Mouse (Mus musculus) liver, postnatal 0 days (tissue): Measurements from ENCODE around the gene Fscn2.

Source experiments
- CTCF ChIP-seq: sonication (generic); IDR thresholded peaks from 2 replicates; pipeline ENCODE4 v1.5.1; 2016; ENCODE audit warnings: antibody characterized with exemption, low read depth
- EP300 ChIP-seq: IDR thresholded peaks from 2 replicates; pipeline ENCODE4 v1.6.1; 2016; ENCODE audit warnings: antibody characterized with exemption, low read depth, mild to moderate bottlenecking

GRCm38 (mm10) chr11:120378031-120378610, 16.8 kb downstream of the Fscn2 start:
- TF ChIP-seq CTCF (no peak), EP300 (no peak)
